Comparison of ENCODE assay signal across 11 mouse cellular contexts in the genomic region with DNA sequence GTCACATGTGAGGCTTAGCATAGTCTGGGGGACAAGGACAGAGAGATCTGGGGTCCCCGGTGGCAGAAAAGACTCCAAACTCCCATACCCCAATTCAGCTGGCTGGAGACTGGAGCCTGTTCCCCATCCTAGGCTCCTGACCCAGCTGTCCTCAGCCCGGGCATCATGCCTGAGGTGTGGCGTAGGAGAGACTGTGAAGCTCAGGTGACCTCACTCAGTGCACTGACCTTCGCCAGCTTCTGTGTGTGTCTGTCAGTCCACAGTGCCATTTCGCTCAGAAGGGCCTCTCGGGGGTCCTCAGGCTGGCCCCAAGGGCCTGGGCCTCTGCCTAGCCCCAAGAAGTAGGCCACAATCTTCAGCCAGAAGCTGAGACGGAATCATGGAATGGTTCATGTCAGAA. TPM values are rescaled to one million over a fixed set of nuclear protein-coding genes. Genes with fewer than 3 reads are reported as not detected.
A peak's percentile ranks its signal among the peaks of the same experiment; 100 is the strongest.
DNase-seq lines count a peak whose midpoint lies in the region; ATAC-seq and TF ChIP-seq lines count a peak whose summit lies in the region.
"Had no signal": no experiment of that assay in that cellular context is flagged by ENCODE, and none has a peak within 500 bp of the region (broad histone marks: within the 10 kb centered on the region; RNA-seq: fewer than 3 reads in every experiment).

No protein-coding gene starts in this region.

- peak overlapping the region; percentile 99 for H3K9ac ChIP-seq in forebrain, embryonic 16.5 days (replicated peaks; ENCODE audit: low read depth, low read length)
- H3K9ac ChIP-seq in heart, embryonic 16.5 days (ENCODE audit: low read length): peak overlapping the region; percentile 99
- peak overlapping the region; percentile 96 for H3K9ac ChIP-seq in midbrain, embryonic 16.5 days (ENCODE audit: low read depth, low read length)
- H3K9ac ChIP-seq: liver, postnatal 0 days had no signal

- intact Hi-C loops in left cerebral cortex, postnatal 36 days (cut with DNase I): no loop called here

- no peak overlapping the region for H3K4me3 ChIP-seq in embryonic fibroblast, embryonic 13.5 days (ENCODE audit: insufficient read depth, low read length)
- H3K4me3 ChIP-seq in forebrain, embryonic 16.5 days (replicated peaks; ENCODE audit: low read length): peak overlapping the region; percentile 89
- no peak overlapping the region for H3K4me3 ChIP-seq in heart, embryonic 16.5 days (ENCODE audit: low read length)
- H3K4me3 ChIP-seq in midbrain, embryonic 16.5 days (ENCODE audit: low read depth, low read length): peak overlapping the region; percentile 79

- peak overlapping the region; percentile 89 for H3K4me2 ChIP-seq in forebrain, embryonic 16.5 days (ENCODE audit: low read length)
- peak overlapping the region; percentile 73 for H3K4me2 ChIP-seq in heart, embryonic 16.5 days (ENCODE audit: low read depth, low read length)
- H3K4me2 ChIP-seq in midbrain, embryonic 16.5 days (ENCODE audit: low read length): peak overlapping the region; percentile 86

- H3K4me1 ChIP-seq in embryonic fibroblast, embryonic 13.5 days (ENCODE audit: control insufficient read depth, insufficient read depth, low read length): peaks cover 19% of the 10 kb centered on the region
- H3K4me1 ChIP-seq in forebrain, embryonic 16.5 days (replicated peaks; ENCODE audit: control insufficient read depth, insufficient read depth, low read length): peaks cover 66% of the 10 kb centered on the region
- H3K4me1 ChIP-seq in heart, embryonic 16.5 days (ENCODE audit: control insufficient read depth, insufficient read depth, low read length): peaks cover 44% of the 10 kb centered on the region
- peaks cover 54% of the 10 kb centered on the region for H3K4me1 ChIP-seq in midbrain, embryonic 16.5 days (ENCODE audit: control insufficient read depth, insufficient read depth, low read length)

- no peak for ATAC-seq in forebrain, embryonic 16.5 days
- no peak for ATAC-seq in heart, embryonic 16.5 days (replicated peaks; ENCODE audit: extremely low read depth, insufficient read depth, low FRiP score)
- ATAC-seq in midbrain, embryonic 16.5 days: no peak
- ATAC-seq: liver, postnatal 0 days; Patski had no signal

- no peak for TF ChIP-seq CTCF in embryonic fibroblast, embryonic 13.5 days (IDR thresholded peaks at IDR 0.05; ENCODE audit: borderline replicate concordance, insufficient read depth, low read length)

- H3K9me3 ChIP-seq in forebrain, embryonic 16.5 days (ENCODE audit: control insufficient read depth, low read length): no peaks in the 10 kb centered on the region
- H3K9me3 ChIP-seq in heart, embryonic 16.5 days (replicated peaks; ENCODE audit: control insufficient read depth, low read length): no peaks in the 10 kb centered on the region
- H3K9me3 ChIP-seq in midbrain, embryonic 16.5 days (replicated peaks; ENCODE audit: control insufficient read depth, low read length, poor library complexity, severe bottlenecking): no peaks in the 10 kb centered on the region

- peaks cover 17% of the 10 kb centered on the region for H3K36me3 ChIP-seq in forebrain, embryonic 16.5 days (ENCODE audit: control insufficient read depth, insufficient read depth)
- peaks cover 9% of the 10 kb centered on the region for H3K36me3 ChIP-seq in heart, embryonic 16.5 days (ENCODE audit: control insufficient read depth, insufficient read depth)
- H3K36me3 ChIP-seq in midbrain, embryonic 16.5 days (ENCODE audit: control insufficient read depth, insufficient read depth, low read length): peaks cover 10% of the 10 kb centered on the region

- H3K27ac ChIP-seq in embryonic fibroblast, embryonic 13.5 days (ENCODE audit: insufficient read depth, low read length): peak overlapping the region; percentile 43
- H3K27ac ChIP-seq in forebrain, embryonic 16.5 days (ENCODE audit: low read length): peak overlapping the region; percentile 25; the same call in 1 of the 2 replicates
- peak overlapping the region; percentile 98 for H3K27ac ChIP-seq in heart, embryonic 16.5 days (ENCODE audit: low read length)
- H3K27ac ChIP-seq in midbrain, embryonic 16.5 days (ENCODE audit: low read length): peak overlapping the region; percentile 95

- DNase-seq in left cerebral cortex, postnatal 36 days (ENCODE audit: low spot score in 2 of 2): no peak
- DNase-seq in spleen, adult 12 weeks (ENCODE audit: low spot score): no peak
- no peak for DNase-seq in adrenal gland, postnatal 10 days
- DNase-seq: liver, postnatal 0 days; thymus, adult 2 months had no signal

- no peaks in the 10 kb centered on the region for H3K27me3 ChIP-seq in forebrain, embryonic 16.5 days (replicated peaks; ENCODE audit: control insufficient read depth, insufficient read depth, low read length)
- no peaks in the 10 kb centered on the region; the same call in 1 of the 2 replicates for H3K27me3 ChIP-seq in heart, embryonic 16.5 days (ENCODE audit: control insufficient read depth, insufficient read depth, low read length)
- H3K27me3 ChIP-seq in midbrain, embryonic 16.5 days (ENCODE audit: control insufficient read depth, insufficient read depth, low read depth, low read length): no peaks in the 10 kb centered on the region
- H3K27me3 ChIP-seq: Patski had no signal

- WGBS in forebrain, embryonic 16.5 days: 83% methylated on average over 7 of the region's 7 CpGs
- WGBS in heart, embryonic 16.5 days: 77% methylated on average over 7 of the region's 7 CpGs
- 85% methylated on average over 7 of the region's 7 CpGs for WGBS in midbrain, embryonic 16.5 days

- TF ChIP-seq POLR2A in embryonic fibroblast, embryonic 13.5 days (IDR thresholded peaks at IDR 0.05; ENCODE audit: low read depth, low read length): no peak

RNA-seq across cellular contexts. Expression of a gene that starts 2.9 kb away (rescaled TPM):
- 31.3 and 38.5 TPM in 2 replicates for polyA plus RNA-seq in embryonic fibroblast, embryonic 13.5 days (2011; ENCODE audit: insufficient read length, low read depth, missing spikeins)
- polyA plus RNA-seq in forebrain, embryonic 16.5 days (2015; fragmentation: Nextera tagmentation; extraction: Ambion mirVana): 56.0 and 82.4 TPM in 2 replicates
- 16.9 and 17.2 TPM in 2 replicates for polyA plus RNA-seq in heart, embryonic 16.5 days (2015; fragmentation: Nextera tagmentation; extraction: Ambion mirVana)
- 53.8 and 56.8 TPM in 2 replicates for polyA plus RNA-seq in midbrain, embryonic 16.5 days (2015; fragmentation: Nextera tagmentation; extraction: Ambion mirVana)
- total RNA-seq in left cerebral cortex, postnatal 36 days (2021): 100 to 1,000 TPM; 197 to 202 TPM
- total RNA-seq in adrenal gland, postnatal 10 days (2021): 10 to 100 TPM; 19.4 to 20.4 TPM

RNA-seq across cellular contexts. Expression of a gene that starts 16.8 kb away (rescaled TPM):
- polyA plus RNA-seq in embryonic fibroblast, embryonic 13.5 days (2011; ENCODE audit: insufficient read length, low read depth, missing spikeins): not detected in 2 replicates
- polyA plus RNA-seq in forebrain, embryonic 16.5 days (2015; fragmentation: Nextera tagmentation; extraction: Ambion mirVana): 0.51 and 0.60 TPM in 2 replicates
- 0.47 and 1.4 TPM in 2 replicates for polyA plus RNA-seq in heart, embryonic 16.5 days (2015; fragmentation: Nextera tagmentation; extraction: Ambion mirVana)
- polyA plus RNA-seq in midbrain, embryonic 16.5 days (2015; fragmentation: Nextera tagmentation; extraction: Ambion mirVana): 0.43 and 0.57 TPM in 2 replicates
- total RNA-seq in left cerebral cortex, postnatal 36 days (2021): not detected
- not detected for total RNA-seq in adrenal gland, postnatal 10 days (2021)
- total RNA-seq: layer of hippocampus, postnatal 25 days had no signal
- polyA plus RNA-seq: liver, postnatal 0 days; Patski; thymus, adult 2 months had no signal

RNA-seq across cellular contexts. Expression of a gene that starts 36.1 kb away (rescaled TPM):
- not detected in 2 replicates for polyA plus RNA-seq in embryonic fibroblast, embryonic 13.5 days (2011; ENCODE audit: insufficient read length, low read depth, missing spikeins)
- polyA plus RNA-seq in forebrain, embryonic 16.5 days (2015; fragmentation: Nextera tagmentation; extraction: Ambion mirVana): 25.2 and 33.6 TPM in 2 replicates
- polyA plus RNA-seq in heart, embryonic 16.5 days (2015; fragmentation: Nextera tagmentation; extraction: Ambion mirVana): 4.8 and 5.8 TPM in 2 replicates
- polyA plus RNA-seq in midbrain, embryonic 16.5 days (2015; fragmentation: Nextera tagmentation; extraction: Ambion mirVana): 44.1 and 45.8 TPM in 2 replicates
- 100 to 1,000 TPM; 333 to 352 TPM for total RNA-seq in left cerebral cortex, postnatal 36 days (2021)
- total RNA-seq in adrenal gland, postnatal 10 days (2021): 1 to 10 TPM; 2.4 to 6.3 TPM
- polyA plus RNA-seq: Patski had no signal

RNA-seq across cellular contexts. Expression of a gene that starts 47.7 kb away (rescaled TPM):
- polyA plus RNA-seq in embryonic fibroblast, embryonic 13.5 days (2011; ENCODE audit: insufficient read length, low read depth, missing spikeins): 310 and 337 TPM in 2 replicates
- 509 and 532 TPM in 2 replicates for polyA plus RNA-seq in forebrain, embryonic 16.5 days (2015; fragmentation: Nextera tagmentation; extraction: Ambion mirVana)
- 457 and 488 TPM in 2 replicates for polyA plus RNA-seq in heart, embryonic 16.5 days (2015; fragmentation: Nextera tagmentation; extraction: Ambion mirVana)
- 498 and 509 TPM in 2 replicates for polyA plus RNA-seq in midbrain, embryonic 16.5 days (2015; fragmentation: Nextera tagmentation; extraction: Ambion mirVana)
- total RNA-seq in left cerebral cortex, postnatal 36 days (2021): 100 to 1,000 TPM; 181 to 194 TPM
- total RNA-seq in adrenal gland, postnatal 10 days (2021): 100 to 1,000 TPM; 238 to 252 TPM

RNA-seq across cellular contexts. Expression of a gene that starts 57.7 kb away (rescaled TPM):
- polyA plus RNA-seq in embryonic fibroblast, embryonic 13.5 days (2011; ENCODE audit: insufficient read length, low read depth, missing spikeins): 7.7 and 9.4 TPM in 2 replicates
- polyA plus RNA-seq in forebrain, embryonic 16.5 days (2015; fragmentation: Nextera tagmentation; extraction: Ambion mirVana): 32.8 and 33.2 TPM in 2 replicates
- polyA plus RNA-seq in heart, embryonic 16.5 days (2015; fragmentation: Nextera tagmentation; extraction: Ambion mirVana): 12.9 and 13.0 TPM in 2 replicates
- polyA plus RNA-seq in midbrain, embryonic 16.5 days (2015; fragmentation: Nextera tagmentation; extraction: Ambion mirVana): 26.9 and 30.0 TPM in 2 replicates
- total RNA-seq in left cerebral cortex, postnatal 36 days (2021): 10 to 100 TPM in 1 of 2 experiments, 1 to 10 TPM in 1; 8.5 to 12.5 TPM
- total RNA-seq in adrenal gland, postnatal 10 days (2021): 10 to 100 TPM in 1 of 2 experiments, 1 to 10 TPM in 1; 7.3 to 11.7 TPM

Comparison
In these comparisons a context has a peak if more than half of its experiments do, and no peak if none do; other contexts are left out.
1. H3K27ac ChIP-seq: peak in every context shown above with its lines; median percentile 98 in heart, embryonic 16.5 days; 95 in midbrain, embryonic 16.5 days; 43 in embryonic fibroblast, embryonic 13.5 days; 25 in forebrain, embryonic 16.5 days.
2. H3K4me3 ChIP-seq: peak in forebrain, embryonic 16.5 days (single experiment) and midbrain, embryonic 16.5 days (single experiment); none in embryonic fibroblast, embryonic 13.5 days (single experiment) and heart, embryonic 16.5 days (single experiment).
3. Peak in every context shown above with its lines, with median percentiles within 50 percentile points of each other: H3K4me2 ChIP-seq and H3K9ac ChIP-seq.